Mouse (Mus musculus) bone marrow, adult 2 months (tissue): Measurements from ENCODE around the gene Elmo1.

Experiments
- CTCF ChIP-seq: fragments of 200-500 bp; IDR thresholded peaks from 2 replicates; pipeline ENCODE4 v1.5.1; 2011; ENCODE audit warnings: low read length, control low read depth; ENCODE audit not compliant: control insufficient read depth, insufficient read depth
- POLR2A ChIP-seq: fragments of 200-500 bp; IDR thresholded peaks from 2 replicates; pipeline ENCODE4 v1.6.1; 2011; ENCODE audit warnings: low read depth, mild to moderate bottlenecking, control low read depth, low read length, borderline replicate concordance; ENCODE audit not compliant: control insufficient read depth

DNA sequence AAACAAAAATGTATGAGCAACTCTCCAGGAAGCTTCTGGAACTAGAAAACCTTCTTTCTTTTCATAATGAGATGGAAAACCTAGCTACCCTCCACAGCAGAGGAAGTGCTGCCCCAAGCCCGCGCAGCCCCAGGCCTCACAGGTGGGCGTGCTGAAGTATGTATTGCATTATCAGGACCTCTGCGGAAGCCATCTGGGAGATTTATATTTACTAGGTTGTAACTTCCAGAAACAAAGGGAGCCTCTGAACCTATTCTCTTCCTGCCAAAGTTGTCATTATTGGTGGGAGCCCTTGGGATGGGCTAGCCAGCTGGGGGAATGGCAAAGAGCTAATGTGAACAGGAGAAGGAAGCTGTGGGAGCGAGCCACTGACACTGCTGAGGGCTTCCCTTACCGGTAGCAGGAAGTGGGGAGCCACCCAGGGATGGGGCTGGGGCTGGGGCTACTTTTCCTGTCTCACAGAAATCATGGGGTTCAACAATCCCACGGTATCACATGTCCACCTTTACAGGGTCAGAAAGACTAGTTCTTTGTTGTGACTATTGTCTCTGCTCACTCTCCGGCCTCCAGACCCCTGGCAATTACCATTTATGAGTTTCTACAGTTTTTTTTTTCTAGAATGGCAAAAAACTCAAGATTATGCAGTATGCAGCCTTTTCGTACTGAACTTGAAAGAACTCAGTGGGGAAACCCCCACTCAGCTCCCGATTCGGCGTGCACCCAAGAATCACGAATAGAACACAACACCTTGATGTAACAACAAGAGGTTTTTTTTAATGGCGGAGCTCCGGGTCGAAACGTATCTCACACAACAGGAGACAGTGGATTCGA lies 44.2 kb downstream of the Elmo1 start:
- TF ChIP-seq POLR2A (no peak), CTCF (no peak)
